Mouse (Mus musculus) brain, embryonic 14.5 days (tissue): ENCODE data around the gene Sdccag8.

Experiments
- CTCF ChIP-seq: fragments of 200-500 bp; IDR thresholded peaks from 2 replicates; pipeline ENCODE4 v1.5.1; 2012; ENCODE audit warnings: inconsistent platforms, mild to moderate bottlenecking, moderate library complexity, borderline replicate concordance; ENCODE audit not compliant: insufficient read depth, insufficient read length; ENCODE audit errors: extremely low read depth
- POLR2A ChIP-seq: fragments of 200-500 bp; IDR thresholded peaks from 2 replicates; pipeline ENCODE4 v1.6.1; 2012; ENCODE audit warnings: mild to moderate bottlenecking, inconsistent platforms, borderline replicate concordance; ENCODE audit not compliant: poor library complexity, insufficient read depth, insufficient read length, severe bottlenecking; ENCODE audit errors: extremely low read depth

GRCm38 (mm10) chr1:176951836-176952235, 137.4 kb downstream of the Sdccag8 start:
- TF ChIP-seq POLR2A (no peak), CTCF (no peak)
